Mouse (Mus musculus): Measurements from ENCODE around the gene Mylk2.

DNA sequence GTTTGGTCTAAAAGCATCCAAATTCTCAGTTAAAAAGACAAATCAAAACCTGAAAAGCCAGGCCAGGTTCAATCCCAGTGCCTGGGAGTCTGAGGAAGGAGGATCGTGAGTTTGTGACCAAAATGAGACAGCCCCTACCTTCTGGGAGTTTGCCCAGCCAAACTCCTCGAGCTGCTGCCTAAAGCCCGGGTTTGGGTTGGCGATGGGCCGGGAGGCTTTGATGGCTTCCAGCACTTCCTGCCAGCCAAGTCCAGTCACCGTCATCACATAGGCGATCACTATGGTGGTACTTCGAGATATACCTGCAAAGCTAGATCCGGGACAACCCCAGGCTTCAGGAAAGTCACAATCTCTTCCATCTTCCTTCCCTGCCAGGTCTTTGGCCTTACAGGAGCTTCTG, 32.9 kb downstream of the Mylk2 start:
- TF ChIP-seq GATA1 (IDR thresholded peaks at IDR 0.05; ENCODE audit: low read length) (no peak), TAL1 (IDR thresholded peaks at IDR 0.05; ENCODE audit: low read length) (no peak)
